Mouse (Mus musculus) Patski (cell line): ENCODE data around the gene Gpat3. TPM values are rescaled to one million over a fixed set of nuclear protein-coding genes. Genes with fewer than 3 reads are reported as not detected.

Source experiments
- ATAC-seq: fragments of 100-300 bp; one replicate; pipeline ENCODE4 v1.8.0; 2021
- CTCF ChIA-PET: fragments of 350-600 bp; sonication (Branson Sonifier 250); formaldehyde crosslinking; loops from one replicate; lab custom pipeline; 2022; ENCODE audit warnings: inconsistent platforms; lab: Charles Lee
- POLR2A ChIA-PET: fragments of 350-600 bp; sonication (Branson Sonifier 250); formaldehyde crosslinking; loops from one replicate; lab custom pipeline; 2022; ENCODE audit warnings: antibody characterized with exemption, inconsistent platforms; lab: Charles Lee
- DNase-seq: peaks from one replicate; pipeline ENCODE4 v3.0.0-alpha.2; 2011; ENCODE audit warnings: low read depth, low spot score
- H3K27me3 ChIP-seq: fragments of 371-371 bp; one replicate; pipeline ENCODE4 v1.5.1; 2021
- CTCF ChIP-seq: fragments of 100-300 bp; IDR thresholded peaks from one replicate; pipeline ENCODE4 v1.5.1; 2021
- in situ Hi-C: fragments of 300-500 bp; cut with MboI; formaldehyde crosslinking; loops from 3 replicates; pipeline ENCODE4 v1.11.1; 2018; ENCODE audit warnings: low pct_unique_long_range_greater_than_20kb, mixed read lengths
- polyA plus RNA-seq: library from polyadenylated mRNA; unstranded; gene quantifications from one replicate; pipeline ENCODE4 v1.2.3, GENCODE M21; 2021

The Gpat3 gene
- polyA plus RNA-seq, 1 experiment from 2014 or later: 11.9 TPM

- ATAC-seq (no peak), DNase-seq (no peak)
- H3K27me3 ChIP-seq: no peaks in the 10 kb centered on the region
- CTCF ChIA-PET: interaction anchor here (0.7 to 1.9 kb wide), 5 partner anchors 9 to 84 kb away, joined by 3 to 5 read pairs (median 3); no protein-coding TSS in a partner anchor
- TF ChIP-seq CTCF: no peak
- in situ Hi-C loops: loop anchor here (5.0 to 10.0 kb wide), 3 partner anchors 87 to 365 kb away; partner anchors contain the start of gene Abraxas1
- POLR2A ChIA-PET: interaction anchor here (0.6 kb wide), 1 partner anchor 72 kb away, joined by 3 read pairs; no protein-coding TSS in a partner anchor
Measured at GRCm38 (mm10) chr5:100909691-100910090, 64.2 kb downstream of the Gpat3 start.

DNA sequence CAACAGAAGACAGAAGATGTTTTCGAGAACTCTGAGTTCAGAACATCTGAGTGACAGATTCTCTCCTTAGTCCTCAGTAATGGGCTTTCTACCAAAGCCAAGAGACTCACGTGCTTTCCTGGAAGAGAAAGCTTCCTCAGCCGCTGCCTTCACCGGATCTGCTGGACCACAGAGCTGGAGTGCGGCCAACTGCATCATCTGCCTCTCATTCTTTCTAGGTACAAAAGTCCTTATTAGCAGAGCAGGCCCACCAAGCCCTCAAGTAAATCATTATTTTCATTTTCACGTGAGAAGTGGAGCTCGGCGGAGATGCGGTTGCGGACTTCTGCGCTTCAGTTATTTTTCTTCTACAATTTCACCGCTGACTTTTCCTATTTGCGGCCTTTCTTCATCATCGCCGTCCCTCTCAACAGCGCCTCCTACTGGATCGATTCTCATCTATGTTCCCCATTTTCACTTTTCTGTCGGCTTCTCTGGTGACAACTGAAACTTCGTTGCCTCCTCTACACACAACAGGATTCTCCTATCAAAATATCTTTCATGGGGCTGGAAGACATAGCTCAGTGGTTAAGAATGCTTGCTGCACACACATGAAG lies 66.1 kb downstream of the Gpat3 start:
- ChIA-PET CTCF (interaction anchor here (0.7 to 3.1 kb wide), 14 partner anchors 9 to 758 kb away, joined by 3 to 58 read pairs (median 4); partner anchors contain the start of genes Coq2 and Gpat3), POLR2A (interaction anchor here (1.8 kb wide), 1 partner anchor 66 kb away, joined by 6 read pairs; the partner anchor contains the start of gene Gpat3)
- in situ Hi-C loops: loop anchor here (5.0 to 10.0 kb wide), 3 partner anchors 89 to 367 kb away; partner anchors contain the start of gene Abraxas1
- DNase-seq (peak; percentile 58), ATAC-seq (no peak)
- no peaks in the 10 kb centered on the region for H3K27me3 ChIP-seq
- peak; percentile 74 for TF ChIP-seq CTCF

GRCm38 (mm10) chr5:100912366-100912765 lies 66.9 kb downstream of the Gpat3 start:
- no peak for ATAC-seq
- TF ChIP-seq CTCF: no peak
- ChIA-PET CTCF (interaction anchor here (0.7 to 3.1 kb wide), 13 partner anchors 10 to 757 kb away, joined by 3 to 58 read pairs (median 4); partner anchors contain the start of gene Coq2), POLR2A (interaction anchor here (1.3 to 1.8 kb wide), 2 partner anchors 9 to 67 kb away, joined by 3 to 6 read pairs; partner anchors contain the start of gene Gpat3)
- in situ Hi-C loops: loop anchor here (5.0 to 10.0 kb wide), 3 partner anchors 90 to 368 kb away; partner anchors contain the start of gene Abraxas1
- DNase-seq: no peak
- no peaks in the 10 kb centered on the region for H3K27me3 ChIP-seq

- CTCF ChIA-PET: interaction anchor here (0.5 to 3.1 kb wide), 5 partner anchors 11 to 125 kb away, joined by 3 to 58 read pairs (median 3); no protein-coding TSS in a partner anchor
- POLR2A ChIA-PET: interaction anchor here (1.3 kb wide), 1 partner anchor 10 kb away, joined by 3 read pairs; no protein-coding TSS in a partner anchor
- no peak for DNase-seq
- no peaks in the 10 kb centered on the region for H3K27me3 ChIP-seq
- in situ Hi-C loops: loop anchor here (5.0 to 10.0 kb wide), 3 partner anchors 91 to 368 kb away; partner anchors contain the start of gene Abraxas1
- no peak for ATAC-seq
- no peak for TF ChIP-seq CTCF
Measured at GRCm38 (mm10) chr5:100913274-100913673, 67.8 kb downstream of the Gpat3 start.

GRCm38 (mm10) chr5:100914989-100915388 lies 69.5 kb downstream of the Gpat3 start:
- no peak for ATAC-seq

GRCm38 (mm10) chr5:100915411-100915810 lies 69.9 kb downstream of the Gpat3 start:
- ChIA-PET POLR2A (interaction anchor here (0.5 to 1.3 kb wide), 3 partner anchors 24 to 797 kb away, joined by 3 to 5 read pairs (median 4); no protein-coding TSS in a partner anchor), CTCF (interaction anchor here (0.7 to 5.5 kb wide), 23 partner anchors 12 to 754 kb away, joined by 3 to 129 read pairs (median 4); partner anchors contain the start of genes Abraxas1 and Coq2)
- peaks cover 10% of the 10 kb centered on the region for H3K27me3 ChIP-seq
- ATAC-seq: no peak
- no peak for TF ChIP-seq CTCF
- no peak for DNase-seq
- in situ Hi-C loops: loop anchor here (10.0 kb wide), 1 partner anchor 371 kb away; no protein-coding TSS in a partner anchor

More at GRCm38 (mm10) chr5:100914989-100915388, 69.5 kb downstream of the Gpat3 start:
- in situ Hi-C loops: loop anchor here (5.0 to 10.0 kb wide), 3 partner anchors 93 to 370 kb away; partner anchors contain the start of gene Abraxas1
- H3K27me3 ChIP-seq: peaks cover 8% of the 10 kb centered on the region
- peak; percentile 94 for TF ChIP-seq CTCF
- DNase-seq: no peak
- POLR2A ChIA-PET: interaction anchor here (0.5 to 1.3 kb wide), 2 partner anchors 89 to 797 kb away, joined by 4 to 5 read pairs; no protein-coding TSS in a partner anchor
- CTCF ChIA-PET: interaction anchor here (0.7 to 5.5 kb wide), 24 partner anchors 11 to 784 kb away, joined by 3 to 129 read pairs (median 4); partner anchors contain the start of genes Abraxas1 and Coq2

GRCm38 (mm10) chr5:100916416-100916815 lies 70.9 kb downstream of the Gpat3 start:
- CTCF ChIA-PET: interaction anchor here (1.1 to 5.5 kb wide), 9 partner anchors 10 to 751 kb away, joined by 3 to 129 read pairs (median 5); no protein-coding TSS in a partner anchor
- TF ChIP-seq CTCF: no peak
- H3K27me3 ChIP-seq: peaks cover 10% of the 10 kb centered on the region
- in situ Hi-C loops: loop anchor here (10.0 kb wide), 1 partner anchor 372 kb away; no protein-coding TSS in a partner anchor
- ATAC-seq: no peak
- POLR2A ChIA-PET: no interaction called here
- DNase-seq: no peak

DNA sequence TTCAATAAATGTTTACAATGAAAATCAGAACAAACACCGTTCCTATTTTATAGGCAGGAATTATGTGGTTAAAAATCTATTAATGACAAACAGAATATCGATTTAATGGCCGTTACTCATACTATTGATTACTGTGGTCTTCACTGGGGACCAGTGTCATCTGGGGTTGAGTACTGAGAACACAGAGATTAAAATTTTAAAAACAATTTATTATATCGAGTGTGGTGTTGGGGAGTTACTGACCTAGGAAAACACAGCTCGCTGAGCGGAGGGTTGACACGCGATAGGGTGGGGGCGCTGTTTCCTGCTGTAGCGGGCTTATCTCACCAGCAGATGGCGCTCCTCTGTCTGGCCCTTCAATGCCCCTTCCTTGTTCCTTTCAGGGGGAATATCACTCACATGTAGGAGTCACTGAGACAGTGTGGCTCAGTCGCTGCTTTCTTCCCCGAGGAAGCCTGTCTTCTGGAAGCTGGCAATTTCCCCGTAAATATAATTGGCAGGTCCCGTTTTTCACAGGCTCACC lies 71.8 kb downstream of the Gpat3 start:
- DNase-seq: no peak
- peak; percentile 99 for TF ChIP-seq CTCF
- ChIA-PET CTCF (interaction anchor here (1.0 to 5.5 kb wide), 12 partner anchors 9 to 1158 kb away, joined by 3 to 129 read pairs (median 4); no protein-coding TSS in a partner anchor), POLR2A (interaction anchor here (0.6 kb wide), 1 partner anchor 92 kb away, joined by 3 read pairs; no protein-coding TSS in a partner anchor)
- peaks cover 17% of the 10 kb centered on the region for H3K27me3 ChIP-seq
- peak; percentile 48 for ATAC-seq
- in situ Hi-C loops: loop anchor here (10.0 kb wide), 1 partner anchor 373 kb away; no protein-coding TSS in a partner anchor

DNA sequence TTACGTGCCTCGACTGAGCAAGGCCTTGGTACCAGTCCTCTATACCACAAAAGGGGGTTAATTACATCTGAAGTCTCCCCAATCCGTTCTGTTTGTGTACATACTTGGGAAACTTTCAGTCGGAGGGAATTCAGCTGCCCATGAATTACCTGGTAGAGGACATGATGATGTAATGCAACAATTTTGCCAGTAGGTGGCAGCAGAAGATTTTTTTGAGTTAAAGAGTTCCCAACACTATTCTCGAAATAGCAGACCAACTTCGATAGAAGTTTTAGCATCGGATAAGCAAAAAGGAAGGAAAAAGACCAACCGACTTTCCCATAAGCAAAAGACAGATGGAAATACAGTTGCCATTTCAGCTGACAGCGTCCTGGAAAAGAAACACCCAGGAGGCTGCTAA lies 73.6 kb downstream of the Gpat3 start:
- in situ Hi-C loops: loop anchor here (10.0 kb wide), 1 partner anchor 374 kb away; no protein-coding TSS in a partner anchor
- DNase-seq (no peak), ATAC-seq (no peak)
- peak; percentile 77 for TF ChIP-seq CTCF
- POLR2A ChIA-PET: interaction anchor here (0.6 kb wide), 1 partner anchor 1188 kb away, joined by 3 read pairs; no protein-coding TSS in a partner anchor
- peaks cover 25% of the 10 kb centered on the region for H3K27me3 ChIP-seq
- CTCF ChIA-PET: interaction anchor here (0.6 to 5.5 kb wide), 15 partner anchors 10 to 1156 kb away, joined by 3 to 129 read pairs (median 3); partner anchors contain the start of gene Abraxas1
